Mouse (Mus musculus) forebrain, postnatal 0 days (tissue): ENCODE measurements around the gene Serpinh1. TPM values are rescaled to one million over a fixed set of nuclear protein-coding genes. Genes with fewer than 3 reads are reported as not detected.

Experiments used
- ATAC-seq: fragments of 200-750 bp; cut with Nextera tagmentation; 2 replicates; pipeline ENCODE4 v1.8.0; 2017; ENCODE audit warnings: mild to moderate bottlenecking, moderate library complexity
- DNase-seq: peaks from one replicate; pipeline ENCODE4 v3.0.0-alpha.2; 2015
- H3K27ac ChIP-seq: fragments of 300-500 bp; sonication (generic); 2 replicates; pipeline ENCODE4 v1.5.1; 2014; ENCODE audit warnings: low read depth, mild to moderate bottlenecking, antibody characterized with exemption, low read length, moderate library complexity, mixed read lengths
- H3K27me3 ChIP-seq: fragments of 300-500 bp; sonication (generic); 2 replicates; pipeline ENCODE4 v1.6.1; 2014; ENCODE audit warnings: mild to moderate bottlenecking, low read length, mixed read lengths; ENCODE audit not compliant: insufficient read depth
- H3K36me3 ChIP-seq: fragments of 300-500 bp; sonication (generic); 2 replicates; pipeline ENCODE4 v1.6.1; 2014; ENCODE audit warnings: mild to moderate bottlenecking, moderate library complexity; ENCODE audit not compliant: insufficient read depth
- H3K4me1 ChIP-seq: fragments of 300-500 bp; sonication (generic); 2 replicates; pipeline ENCODE4 v1.6.1; 2014; ENCODE audit warnings: antibody characterized with exemption; ENCODE audit not compliant: insufficient read depth
- H3K4me2 ChIP-seq: fragments of 300-500 bp; sonication (generic); 2 replicates; pipeline ENCODE4 v1.6.1; 2014; ENCODE audit warnings: low read depth, mild to moderate bottlenecking, moderate library complexity
- H3K4me3 ChIP-seq: fragments of 300-500 bp; sonication (generic); 2 replicates; pipeline ENCODE4 v1.5.1; 2014; ENCODE audit warnings: low read depth, low read length, mixed read lengths
- H3K9ac ChIP-seq: fragments of 300-500 bp; sonication (generic); 2 replicates; pipeline ENCODE4 v1.6.1; 2014; ENCODE audit warnings: mild to moderate bottlenecking
- H3K9me3 ChIP-seq: fragments of 300-500 bp; sonication (generic); 2 replicates; pipeline ENCODE4 v1.6.1; 2016; ENCODE audit warnings: low read length
- CTCF ChIP-seq: sonication (generic); IDR thresholded peaks from 2 replicates; pipeline ENCODE4 v1.5.1; 2016; ENCODE audit warnings: antibody characterized with exemption, control low read depth, low read depth
- WGBS: fragments of 180-500 bp; shearing (Covaris S2); extraction: QIAGEN DNeasy Blood & Tissue Kit; methylation state at CpG from one replicate; pipeline ENCODE4 v1.1.7; 2014; 5-methylcytosine and 5-hydroxymethylcytosine counted together
- polyA plus RNA-seq: library from polyadenylated mRNA; unstranded; fragments of >200 nt; fragmentation: Nextera tagmentation; extraction: Ambion mirVana; gene quantifications from 2 replicates; pipeline ENCODE4 v1.2.1, GENCODE M21; 2015
- total RNA-seq: library from RNA; depleted of rRNA; stranded (reverse); fragments of >200 nt; gene quantifications from 2 replicates; pipeline ENCODE4 v1.2.3, GENCODE M21; 2014

Gene Serpinh1
- total and polyA plus RNA-seq, 2 experiments from 2014 or later, result 117 to 160 TPM

DNA sequence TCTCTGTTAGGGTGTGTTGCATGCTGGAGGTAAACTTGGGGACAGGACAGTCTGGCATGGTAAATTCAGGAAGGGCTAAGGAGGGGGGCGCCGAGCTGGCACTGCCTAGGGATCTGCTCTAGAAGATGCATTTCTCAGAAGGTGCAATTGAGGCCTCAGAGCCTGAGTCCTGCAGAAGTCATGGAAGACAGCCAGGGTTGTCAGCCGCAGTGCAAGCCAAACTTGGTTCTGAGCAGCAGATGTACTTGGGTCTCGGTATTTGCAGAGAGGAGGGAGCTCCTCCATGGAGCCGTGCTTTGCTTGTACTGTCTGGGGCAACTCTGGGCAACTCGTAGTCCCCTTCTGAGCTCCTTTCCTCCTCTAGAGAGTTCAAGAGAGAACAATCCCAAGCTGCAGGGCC, 26.9 kb downstream of the Serpinh1 start:
- Histone ChIP-seq H3K36me3 (peaks cover 23% of the 10 kb centered on the region), H3K27ac (no peak overlapping the region), H3K4me3 (no peak overlapping the region), H3K4me2 (no peak overlapping the region), H3K4me1 (no peaks in the 10 kb centered on the region), H3K9me3 (no peaks in the 10 kb centered on the region), H3K27me3 (no peaks in the 10 kb centered on the region), H3K9ac (no peak overlapping the region)
- no peak for DNase-seq
- WGBS, result 74% methylated on average over 6 of the region's 6 CpGs
- no peak for ATAC-seq
- TF ChIP-seq CTCF, result no peak

DNA sequence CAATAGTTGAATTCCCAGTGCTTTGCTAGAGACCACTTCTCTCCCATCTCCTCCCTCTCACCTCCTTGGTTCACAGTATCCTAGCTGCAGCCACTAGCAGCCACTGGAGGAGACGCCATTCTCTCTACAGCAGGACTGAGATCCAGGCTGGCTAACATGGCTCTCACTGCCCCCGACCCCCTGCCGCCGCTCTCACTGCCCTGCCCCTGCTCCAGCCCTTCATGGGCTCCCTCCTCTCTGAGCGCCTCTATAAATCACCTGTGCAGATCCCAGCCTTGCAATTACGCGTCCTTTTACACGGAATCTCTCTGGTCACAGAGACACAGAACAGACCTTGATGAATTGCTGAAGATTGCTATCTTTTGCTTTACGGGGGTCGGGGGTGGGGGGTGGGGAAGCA, 28.2 kb downstream of the Serpinh1 start:
- peaks cover 26% of the 10 kb centered on the region for H3K36me3 ChIP-seq
- no peak overlapping the region for H3K9ac ChIP-seq
- H3K4me2 ChIP-seq, result no peak overlapping the region
- H3K27me3 ChIP-seq, result no peaks in the 10 kb centered on the region
- DNase-seq (no peak), ATAC-seq (no peak)
- H3K9me3 ChIP-seq, result no peaks in the 10 kb centered on the region
- TF ChIP-seq CTCF, result no peak
- WGBS, result 46% methylated on average over 10 of the region's 10 CpGs
- no peak overlapping the region for H3K4me3 ChIP-seq
- no peak overlapping the region for H3K27ac ChIP-seq
- H3K4me1 ChIP-seq, result no peaks in the 10 kb centered on the region

DNA sequence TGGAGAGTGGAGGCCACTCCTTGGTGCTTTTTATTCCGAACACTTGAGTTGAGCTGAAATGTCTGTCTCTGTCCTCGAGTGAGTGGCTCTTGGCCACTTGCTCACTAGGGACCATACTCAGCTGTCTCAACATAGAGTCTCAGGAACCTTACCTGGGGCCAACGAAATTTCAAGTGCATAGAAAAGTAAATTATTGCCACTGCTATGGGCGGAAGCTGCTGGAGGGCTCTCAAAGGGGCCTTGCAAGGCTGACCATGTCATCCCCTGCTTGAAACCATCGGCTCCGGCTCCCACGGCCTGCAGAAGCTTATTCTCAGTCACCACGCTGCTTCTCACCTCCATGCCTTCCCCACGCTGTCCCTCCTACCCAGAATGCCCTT, 29.7 kb downstream of the Serpinh1 start:
- H3K9me3 ChIP-seq, result no peaks in the 10 kb centered on the region
- no peak overlapping the region for H3K4me3 ChIP-seq
- no peaks in the 10 kb centered on the region for H3K4me1 ChIP-seq
- H3K4me2 ChIP-seq, result no peak overlapping the region
- 90% methylated on average over 9 of the region's 9 CpGs for WGBS
- TF ChIP-seq CTCF, result no peak
- no peaks in the 10 kb centered on the region for H3K27me3 ChIP-seq
- H3K36me3 ChIP-seq, result peaks cover 28% of the 10 kb centered on the region
- H3K9ac ChIP-seq, result no peak overlapping the region
- no peak overlapping the region for H3K27ac ChIP-seq
- DNase-seq, result no peak
- no peak for ATAC-seq

DNA sequence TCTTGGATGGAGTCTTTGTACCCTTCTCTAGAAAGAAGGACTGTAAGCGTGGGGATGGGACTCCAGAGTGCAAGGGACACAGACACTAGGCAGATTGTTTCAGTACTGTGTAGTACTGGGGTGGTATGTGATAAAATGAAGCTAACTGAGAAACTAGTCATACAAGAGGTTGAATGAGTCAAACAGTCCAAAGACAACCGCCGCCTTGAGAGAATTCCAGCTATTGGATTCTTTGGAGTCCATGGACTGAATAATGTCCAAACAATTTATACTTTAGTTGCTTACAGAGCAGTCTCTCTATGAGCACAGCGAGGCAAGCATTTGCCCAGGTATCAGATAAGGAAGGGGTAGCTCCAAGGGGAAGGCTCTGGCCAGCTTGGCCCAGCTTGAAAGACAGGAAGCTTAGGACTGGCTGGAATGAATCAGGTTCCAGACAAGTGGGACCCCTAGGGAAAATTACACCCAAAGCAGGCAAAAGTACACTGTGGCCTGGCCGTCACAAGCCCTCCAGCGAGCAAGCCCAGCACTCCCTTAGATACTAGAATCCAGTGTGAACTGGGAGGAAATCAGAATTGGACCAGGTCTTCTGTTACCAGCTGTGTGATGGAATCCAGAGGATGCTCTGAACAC, 30.2 kb downstream of the Serpinh1 start:
- Histone ChIP-seq H3K4me3 (no peak overlapping the region), H3K27me3 (no peaks in the 10 kb centered on the region), H3K4me2 (no peak overlapping the region), H3K4me1 (no peaks in the 10 kb centered on the region), H3K36me3 (peaks cover 33% of the 10 kb centered on the region), H3K9ac (no peak overlapping the region), H3K9me3 (no peaks in the 10 kb centered on the region), H3K27ac (no peak overlapping the region)
- no peak for TF ChIP-seq CTCF
- ATAC-seq, result no peak
- DNase-seq, result no peak
- 90% methylated on average over 6 of the region's 6 CpGs for WGBS

DNA sequence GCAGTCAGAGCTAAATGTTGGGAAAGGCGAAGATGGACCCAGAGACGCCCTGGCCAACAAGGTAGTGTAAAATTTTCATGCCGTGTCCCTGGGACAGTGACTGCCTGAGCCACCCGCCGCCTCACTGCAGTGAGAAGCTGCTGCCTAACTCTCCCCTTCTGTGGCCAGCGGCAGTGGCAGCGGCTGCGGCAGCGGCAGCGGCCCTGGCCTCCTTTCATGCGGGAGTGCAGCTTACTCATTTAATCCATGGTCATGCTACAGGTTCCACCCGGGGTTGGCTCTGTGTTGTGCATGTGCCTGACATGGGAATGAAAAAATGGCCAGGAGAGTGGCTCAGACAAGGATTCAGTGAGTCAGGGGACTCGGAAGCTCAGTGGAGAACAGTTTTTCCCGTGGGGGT, 32.5 kb downstream of the Serpinh1 start:
- no peaks in the 10 kb centered on the region for H3K27me3 ChIP-seq
- no peak overlapping the region for H3K4me3 ChIP-seq
- no peak for TF ChIP-seq CTCF
- H3K9me3 ChIP-seq, result no peaks in the 10 kb centered on the region
- H3K9ac ChIP-seq, result no peak overlapping the region
- WGBS, result 42% methylated on average over 14 of the region's 14 CpGs
- H3K27ac ChIP-seq, result no peak overlapping the region
- ATAC-seq (no peak), DNase-seq (no peak)
- peaks cover 56% of the 10 kb centered on the region for H3K36me3 ChIP-seq
- H3K4me2 ChIP-seq, result no peak overlapping the region
- H3K4me1 ChIP-seq, result no peaks in the 10 kb centered on the region

DNA sequence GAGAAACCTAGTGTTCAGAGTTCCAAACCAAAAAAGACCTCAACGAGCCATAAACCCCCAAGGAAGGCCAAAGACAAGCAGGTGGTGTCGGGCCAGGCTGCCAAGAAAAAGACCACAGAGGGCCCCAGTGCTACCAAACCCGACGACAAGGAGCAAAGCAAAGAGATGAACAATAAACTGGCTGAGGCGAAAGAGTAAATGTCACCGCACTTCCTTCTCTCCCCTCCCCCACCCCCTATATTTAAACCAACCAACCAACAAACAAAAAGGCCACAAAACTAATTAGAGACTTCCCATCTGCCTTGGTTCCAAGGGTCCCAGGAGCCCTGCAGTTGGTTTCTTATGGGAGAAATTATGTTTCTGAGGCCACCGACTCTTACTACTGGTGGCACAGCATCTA, 35.6 kb downstream of the Serpinh1 start:
- Histone ChIP-seq H3K9ac (no peak overlapping the region), H3K36me3 (peaks cover 42% of the 10 kb centered on the region), H3K27me3 (no peaks in the 10 kb centered on the region), H3K27ac (no peak overlapping the region), H3K9me3 (no peaks in the 10 kb centered on the region), H3K4me1 (peaks cover 16% of the 10 kb centered on the region), H3K4me3 (no peak overlapping the region), H3K4me2 (no peak overlapping the region)
- no peak for DNase-seq
- no peak for ATAC-seq
- 71% methylated on average over 7 of the region's 7 CpGs for WGBS
- TF ChIP-seq CTCF, result no peak

DNA sequence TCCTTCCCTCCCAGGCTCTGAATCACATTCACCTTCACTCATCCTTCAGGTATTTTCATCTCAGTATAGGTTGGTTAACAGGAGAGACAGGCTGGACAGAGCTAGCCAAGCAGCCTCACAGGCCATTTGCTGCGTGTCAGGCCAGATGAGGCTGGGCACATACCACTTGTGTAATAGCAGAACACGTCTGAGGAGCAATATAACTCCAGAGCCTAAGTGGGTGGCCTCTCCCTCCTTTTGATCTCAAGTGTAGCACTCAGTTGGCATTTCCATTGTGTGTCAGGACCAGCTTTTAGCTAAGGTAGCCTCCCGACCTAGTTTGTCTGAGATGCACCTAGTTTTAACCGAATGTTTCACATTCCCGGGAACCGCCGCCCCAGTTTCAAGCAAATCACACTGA, 36.8 kb downstream of the Serpinh1 start:
- Histone ChIP-seq H3K4me1 (peaks cover 29% of the 10 kb centered on the region), H3K9ac (no peak overlapping the region), H3K9me3 (no peaks in the 10 kb centered on the region), H3K27me3 (no peaks in the 10 kb centered on the region), H3K27ac (no peak overlapping the region), H3K4me2 (no peak overlapping the region), H3K36me3 (peaks cover 34% of the 10 kb centered on the region), H3K4me3 (no peak overlapping the region)
- DNase-seq (no peak), ATAC-seq (no peak)
- TF ChIP-seq CTCF, result no peak
- WGBS, result 81% methylated on average over 7 of the region's 7 CpGs

DNA sequence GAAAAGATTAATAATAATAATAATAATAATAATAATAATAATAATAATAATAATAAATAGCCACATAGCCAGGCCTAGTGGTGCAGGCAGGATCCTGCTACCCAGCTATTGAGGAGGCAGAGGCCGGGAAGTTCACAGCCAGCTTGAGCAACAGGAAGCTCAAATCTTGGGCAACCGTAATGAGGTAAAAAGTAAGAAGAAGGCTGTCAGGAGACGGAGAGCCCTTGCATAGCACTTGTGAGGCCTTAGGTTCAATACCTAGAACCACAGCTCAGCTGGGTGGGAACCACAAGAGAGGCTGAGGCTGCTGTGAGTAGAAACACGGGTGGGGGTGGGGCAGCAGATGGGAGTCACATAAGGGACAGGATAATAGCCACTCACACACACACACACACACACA, 38.5 kb downstream of the Serpinh1 start:
- DNase-seq, result no peak
- peaks cover 30% of the 10 kb centered on the region for H3K36me3 ChIP-seq
- ATAC-seq, result no peak
- H3K4me2 ChIP-seq, result no peak overlapping the region
- H3K27me3 ChIP-seq, result no peaks in the 10 kb centered on the region
- H3K9ac ChIP-seq, result no peak overlapping the region
- peaks cover 32% of the 10 kb centered on the region for H3K4me1 ChIP-seq
- no peak for TF ChIP-seq CTCF
- H3K4me3 ChIP-seq, result no peak overlapping the region
- WGBS, result 84% methylated on average over 4 of the region's 4 CpGs
- no peak overlapping the region for H3K27ac ChIP-seq
- H3K9me3 ChIP-seq, result no peaks in the 10 kb centered on the region
